Mouse (Mus musculus): ENCODE data around the gene Hcn2. TPM values are rescaled to one million over a fixed set of nuclear protein-coding genes. Genes with fewer than 3 reads are reported as not detected.
A peak's percentile ranks its signal among the peaks of the same experiment; 100 is the strongest.
"Not testable (repeated sequence)": the region's sequence is repeated elsewhere in the genome, so short reads cannot be mapped to it uniquely, and the experiment has no call there.

The Hcn2 gene
- total and polyA plus RNA-seq, 2 experiments from 2014 or later, result 5.5 to 92.6 TPM

DNA sequence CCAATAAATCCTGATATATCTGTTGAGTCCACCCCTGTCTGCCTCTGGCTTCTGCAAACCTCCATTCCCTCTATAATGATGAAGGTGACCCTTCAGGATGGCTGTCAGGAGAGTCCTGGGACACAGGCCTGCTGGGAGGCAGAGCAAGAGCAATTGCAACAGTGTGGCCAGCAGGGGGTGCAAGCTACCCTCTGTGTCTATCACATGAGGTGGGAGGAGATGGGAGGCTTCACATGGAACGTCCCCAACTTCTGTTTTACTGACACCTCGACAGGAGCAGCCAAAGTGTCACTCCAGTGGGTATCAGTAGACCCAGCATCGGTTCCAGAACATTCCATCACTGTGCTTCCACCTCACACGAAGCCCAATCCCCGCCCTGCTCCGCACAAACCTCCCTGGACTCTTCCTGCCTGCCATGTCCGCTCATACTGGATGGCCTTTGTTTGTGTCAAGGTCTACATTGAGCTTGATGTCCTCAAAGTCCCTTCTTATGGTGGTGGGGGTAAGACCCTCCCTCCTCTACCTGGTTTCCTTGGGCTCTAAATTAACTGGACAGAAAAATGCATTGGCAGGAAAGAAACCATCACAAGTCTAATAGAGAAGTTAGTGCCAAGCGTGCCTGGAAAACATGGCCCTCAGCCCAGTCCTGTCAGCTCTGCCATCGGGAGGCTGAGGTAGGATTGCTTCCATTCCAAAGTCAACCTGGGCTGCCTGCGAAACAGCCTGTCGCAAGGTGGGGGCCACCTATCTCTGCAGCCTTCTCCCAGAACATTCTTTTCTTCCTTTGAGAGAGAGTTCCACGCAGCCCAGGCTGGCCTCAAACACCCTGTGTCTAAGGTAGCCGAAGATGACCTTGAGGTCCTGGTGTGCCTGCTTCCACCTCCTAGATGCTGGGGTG, 21.0 kb upstream of the Hcn2 start:
- Histone ChIP-seq H3K9ac (replicated peaks; ENCODE audit: low read length) (no peak overlapping the region), H3K9me3 (ENCODE audit: low read length) (no peaks in the 10 kb centered on the region), H3K27me3 (ENCODE audit: insufficient read depth, low read length) (no peaks in the 10 kb centered on the region), H3K36me3 (ENCODE audit: insufficient read depth, low read length) (no peaks in the 10 kb centered on the region), H3K27ac (peak overlapping the region; percentile 22; the same call in 1 of the 2 replicates), H3K4me2 (ENCODE audit: low read depth, low read length) (no peak overlapping the region), H3K4me3 (ENCODE audit: low read length) (no peak overlapping the region), H3K4me1 (ENCODE audit: insufficient read depth, low read length) (no peaks in the 10 kb centered on the region)
- 61% methylated on average over 13 of the region's 13 CpGs for WGBS
- DNase-seq (ENCODE audit: low spot score) (peak; percentile 67), ATAC-seq (peak; percentile 36; the same call in 1 of the 2 replicates)
- peak; percentile 82 for TF ChIP-seq CTCF (IDR thresholded peaks at IDR 0.05; ENCODE audit: low read depth)

- Histone ChIP-seq H3K4me1 (ENCODE audit: insufficient read depth, low read length) (no peaks in the 10 kb centered on the region), H3K4me3 (ENCODE audit: low read length) (no peak overlapping the region), H3K36me3 (ENCODE audit: insufficient read depth, low read length) (no peaks in the 10 kb centered on the region), H3K27ac (0 out of 2 replicates have a peak overlapping the region, but pooled peaks have one; percentile 32), H3K4me2 (ENCODE audit: low read depth, low read length) (no peak overlapping the region), H3K9ac (replicated peaks; ENCODE audit: low read length) (no peak overlapping the region), H3K9me3 (ENCODE audit: low read length) (no peaks in the 10 kb centered on the region), H3K27me3 (ENCODE audit: insufficient read depth, low read length) (no peaks in the 10 kb centered on the region)
- 66% methylated on average over 9 of the region's 9 CpGs for WGBS
- DNase-seq (ENCODE audit: low spot score) (no peak), ATAC-seq (no peak)
- TF ChIP-seq CTCF (IDR thresholded peaks at IDR 0.05; ENCODE audit: low read depth), result no peak
Observed at GRCm38 (mm10) chr10:79696129-79696651, 20.2 kb upstream of the Hcn2 start.

DNA sequence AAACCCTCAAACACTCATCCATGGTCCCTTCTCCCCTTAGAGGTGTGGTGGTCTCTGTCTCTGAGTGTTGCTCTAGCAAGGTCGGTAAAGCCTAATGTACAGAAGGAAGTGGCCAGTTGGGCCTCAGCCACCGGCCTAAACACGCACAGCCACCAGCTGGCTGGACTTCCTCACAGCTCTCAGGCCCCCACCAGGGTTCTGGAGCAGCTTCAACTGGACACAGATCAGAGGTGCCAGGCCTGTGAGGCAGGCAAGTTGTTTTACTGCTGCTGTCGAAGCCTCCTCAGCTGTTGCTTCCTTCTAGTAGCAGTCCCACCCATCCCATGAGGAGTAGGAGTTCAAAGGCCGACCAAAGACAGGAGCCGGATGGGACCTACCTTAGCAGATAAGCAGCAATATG, 18.5 kb upstream of the Hcn2 start:
- no peak for DNase-seq (ENCODE audit: low spot score)
- WGBS, result 52% methylated on average over 6 of the region's 6 CpGs
- H3K36me3 ChIP-seq (ENCODE audit: insufficient read depth, low read length), result no peaks in the 10 kb centered on the region

GRCm38 (mm10) chr10:79698459-79698858, 18.0 kb upstream of the Hcn2 start:
- WGBS, result 93% methylated on average over 6 of the region's 6 CpGs
- no peak overlapping the region for H3K4me3 ChIP-seq (ENCODE audit: low read length)
- no peak for TF ChIP-seq CTCF (IDR thresholded peaks at IDR 0.05; ENCODE audit: low read depth)
- no peak overlapping the region; the same call in 1 of the 2 replicates for H3K27ac ChIP-seq
- no peaks in the 10 kb centered on the region for H3K9me3 ChIP-seq (ENCODE audit: low read length)
- H3K4me2 ChIP-seq (ENCODE audit: low read depth, low read length), result no peak overlapping the region
- no peak for DNase-seq (ENCODE audit: low spot score)
- H3K27me3 ChIP-seq (ENCODE audit: insufficient read depth, low read length), result no peaks in the 10 kb centered on the region
- no peak for ATAC-seq
- H3K36me3 ChIP-seq (ENCODE audit: insufficient read depth, low read length), result no peaks in the 10 kb centered on the region
- H3K4me1 ChIP-seq (ENCODE audit: insufficient read depth, low read length), result no peaks in the 10 kb centered on the region
- no peak overlapping the region for H3K9ac ChIP-seq (replicated peaks; ENCODE audit: low read length)

More for the DNA sequence above, 18.5 kb upstream of the Hcn2 start:
- Histone ChIP-seq H3K27ac (no peak overlapping the region; the same call in 1 of the 2 replicates), H3K4me3 (ENCODE audit: low read length) (no peak overlapping the region), H3K4me2 (ENCODE audit: low read depth, low read length) (no peak overlapping the region), H3K9ac (replicated peaks; ENCODE audit: low read length) (no peak overlapping the region), H3K4me1 (ENCODE audit: insufficient read depth, low read length) (no peaks in the 10 kb centered on the region), H3K27me3 (ENCODE audit: insufficient read depth, low read length) (no peaks in the 10 kb centered on the region), H3K9me3 (ENCODE audit: low read length) (no peaks in the 10 kb centered on the region)
- ATAC-seq, result no peak
- TF ChIP-seq CTCF (IDR thresholded peaks at IDR 0.05; ENCODE audit: low read depth), result no peak

- no peaks in the 10 kb centered on the region for H3K9me3 ChIP-seq (ENCODE audit: low read length)
- 51% methylated on average over 7 of the region's 7 CpGs for WGBS
- H3K9ac ChIP-seq (replicated peaks; ENCODE audit: low read length), result no peak overlapping the region
- peaks cover 8% of the 10 kb centered on the region for H3K4me1 ChIP-seq (ENCODE audit: insufficient read depth, low read length)
- no peak overlapping the region for H3K4me3 ChIP-seq (ENCODE audit: low read length)
- DNase-seq (ENCODE audit: low spot score), result no peak
- H3K27ac ChIP-seq, result peak overlapping the region; percentile 54; the same call in 1 of the 2 replicates
- no peak for TF ChIP-seq CTCF (IDR thresholded peaks at IDR 0.05; ENCODE audit: low read depth)
- no peaks in the 10 kb centered on the region for H3K36me3 ChIP-seq (ENCODE audit: insufficient read depth, low read length)
- ATAC-seq, result no peak
- no peak overlapping the region for H3K4me2 ChIP-seq (ENCODE audit: low read depth, low read length)
- no peaks in the 10 kb centered on the region for H3K27me3 ChIP-seq (ENCODE audit: insufficient read depth, low read length)
Observed at GRCm38 (mm10) chr10:79700676-79701075, 15.8 kb upstream of the Hcn2 start.

DNA sequence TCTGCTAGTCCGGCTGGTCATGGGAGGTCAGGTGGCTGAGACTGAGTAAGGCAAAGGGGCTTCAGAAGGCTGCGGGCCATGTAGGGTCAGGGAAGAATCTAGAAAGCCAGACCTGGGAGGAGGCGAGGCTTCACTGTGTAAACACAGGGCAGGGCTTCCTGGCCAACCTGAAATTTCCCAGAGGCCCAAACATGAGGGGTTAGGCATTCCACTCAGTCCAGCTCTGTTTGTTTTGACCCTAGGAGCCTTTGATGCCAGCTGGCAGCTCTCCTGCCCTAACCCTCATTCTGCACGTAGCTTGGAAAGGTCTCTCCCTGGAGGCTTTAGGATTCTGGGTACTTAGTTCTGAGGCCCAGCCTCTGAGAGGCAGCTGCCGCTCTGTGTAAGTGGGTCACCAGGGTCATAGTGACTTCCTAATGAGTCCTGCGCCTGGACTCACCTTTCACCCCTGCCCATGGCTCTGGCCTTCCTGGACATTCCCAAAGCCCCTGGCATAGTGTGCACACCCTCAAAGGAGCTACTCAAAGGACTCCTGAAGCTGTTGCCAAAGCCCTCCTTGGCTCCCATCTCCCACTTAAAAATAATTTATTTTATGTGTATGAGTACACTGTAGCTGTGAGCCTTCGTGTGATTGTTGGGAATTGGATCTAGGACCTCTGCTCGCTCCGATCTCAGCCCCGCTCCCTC, 14.8 kb upstream of the Hcn2 start:
- Histone ChIP-seq H3K4me3 (ENCODE audit: low read length) (no peak overlapping the region), H3K27ac (peak overlapping the region; percentile 54), H3K36me3 (ENCODE audit: insufficient read depth, low read length) (no peaks in the 10 kb centered on the region), H3K27me3 (ENCODE audit: insufficient read depth, low read length) (no peaks in the 10 kb centered on the region), H3K9ac (replicated peaks; ENCODE audit: low read length) (no peak overlapping the region), H3K4me2 (ENCODE audit: low read depth, low read length) (no peak overlapping the region), H3K9me3 (ENCODE audit: low read length) (no peaks in the 10 kb centered on the region), H3K4me1 (ENCODE audit: insufficient read depth, low read length) (peaks cover 15% of the 10 kb centered on the region)
- no peak for TF ChIP-seq CTCF (IDR thresholded peaks at IDR 0.05; ENCODE audit: low read depth)
- no peak for DNase-seq (ENCODE audit: low spot score)
- 68% methylated on average over 10 of the region's 10 CpGs for WGBS
- no peak for ATAC-seq

- peaks cover 23% of the 10 kb centered on the region for H3K4me1 ChIP-seq (ENCODE audit: insufficient read depth, low read length)
- not testable (repeated sequence) for H3K36me3 ChIP-seq (ENCODE audit: insufficient read depth, low read length); H3K9ac ChIP-seq (replicated peaks; ENCODE audit: low read length); H3K9me3 ChIP-seq (ENCODE audit: low read length); H3K27me3 ChIP-seq (ENCODE audit: insufficient read depth, low read length); H3K27ac ChIP-seq; DNase-seq (ENCODE audit: low spot score); H3K4me2 ChIP-seq (ENCODE audit: low read depth, low read length); H3K4me3 ChIP-seq (ENCODE audit: low read length); ATAC-seq
- 83% methylated on average over 2 of the region's 4 CpGs for WGBS
Observed at GRCm38 (mm10) chr10:79702970-79703369, 13.5 kb upstream of the Hcn2 start.
